Mouse (Mus musculus) right cerebral cortex, adult 18-20 months (tissue): ENCODE measurements around the gene Rapgef3.
A peak's percentile ranks its signal among the peaks of the same experiment; 100 is the strongest.

Source experiments
- DNase-seq: peaks from one replicate; pipeline ENCODE4 v3.0.0; 2022; ENCODE audit warnings: mixed read lengths

Rapgef3 gene

GRCm38 (mm10) chr15:97793386-97794153 lies 25.8 kb upstream of the Rapgef3 start:
- DNase-seq, result no peak

DNA sequence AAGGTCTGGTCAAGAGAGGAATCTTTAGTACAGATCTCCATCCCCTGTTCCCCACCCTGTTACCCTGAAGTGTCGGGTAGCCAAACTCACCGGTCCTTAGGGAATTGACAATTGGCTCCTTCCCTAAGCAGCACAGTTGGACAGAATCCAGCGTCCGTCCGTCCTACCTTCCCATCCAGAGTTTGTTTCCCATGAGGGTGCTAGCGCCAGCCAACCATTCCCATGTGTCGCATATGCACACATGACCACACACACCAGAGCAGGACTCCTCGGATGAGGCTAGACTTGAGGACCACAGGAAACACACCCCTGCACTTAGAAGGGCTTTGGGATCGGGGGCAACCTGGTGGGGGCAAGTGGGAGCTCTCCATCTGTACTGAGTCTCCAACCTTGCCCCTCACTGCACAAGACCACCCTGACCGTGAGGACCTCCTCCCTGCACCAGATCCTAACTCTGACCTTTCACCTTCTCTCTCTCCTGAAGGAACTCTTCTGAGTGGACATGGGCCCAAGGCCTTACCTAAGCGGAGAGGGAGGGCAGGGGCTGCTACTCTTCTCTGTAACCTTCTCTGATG lies 23.4 kb upstream of the Rapgef3 start:
- no peak for DNase-seq

DNA sequence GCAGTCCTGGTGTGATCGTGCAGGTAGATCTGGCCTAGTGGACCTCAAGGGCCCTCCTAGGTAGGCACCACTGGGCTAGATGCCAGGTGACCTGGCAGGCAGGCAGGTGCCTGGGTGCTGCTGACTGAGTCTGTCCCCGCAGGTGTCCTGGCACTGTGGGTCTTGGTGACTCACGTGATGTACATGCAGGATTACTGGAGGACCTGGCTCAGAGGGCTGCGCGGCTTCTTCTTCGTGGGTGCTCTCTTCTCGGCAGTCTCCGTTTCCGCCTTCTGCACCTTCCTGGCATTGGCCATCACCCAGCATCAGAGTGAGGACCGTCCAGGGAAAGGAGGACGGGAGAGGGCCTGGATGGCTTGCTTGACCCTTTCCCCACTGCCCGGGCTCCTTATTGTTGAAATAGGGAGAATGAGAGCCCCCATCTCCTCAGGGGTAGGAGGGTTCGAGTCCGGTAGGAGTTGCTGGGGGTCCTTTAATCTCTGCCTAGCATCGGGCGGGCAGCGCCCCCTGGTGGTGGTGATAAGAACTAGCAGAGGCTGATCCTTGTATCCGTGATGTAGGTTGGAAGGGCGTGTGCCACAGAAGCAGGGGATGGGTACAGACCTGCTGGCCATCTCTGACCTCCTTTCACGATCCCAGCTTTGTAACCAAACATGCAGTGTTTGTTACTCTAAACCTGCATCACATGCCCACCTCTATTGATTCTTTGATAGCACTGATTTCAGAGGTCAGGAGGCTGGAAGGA lies 22.2 kb upstream of the Rapgef3 start:
- DNase-seq, result peak; percentile 72

- peak; percentile 81 for DNase-seq
These were observed 21.0 kb upstream of the Rapgef3 start for GRCm38 (mm10) chr15:97788821-97789220.

GRCm38 (mm10) chr15:97787799-97788667 lies 20.3 kb upstream of the Rapgef3 start:
- DNase-seq, result peak; percentile 57

DNA sequence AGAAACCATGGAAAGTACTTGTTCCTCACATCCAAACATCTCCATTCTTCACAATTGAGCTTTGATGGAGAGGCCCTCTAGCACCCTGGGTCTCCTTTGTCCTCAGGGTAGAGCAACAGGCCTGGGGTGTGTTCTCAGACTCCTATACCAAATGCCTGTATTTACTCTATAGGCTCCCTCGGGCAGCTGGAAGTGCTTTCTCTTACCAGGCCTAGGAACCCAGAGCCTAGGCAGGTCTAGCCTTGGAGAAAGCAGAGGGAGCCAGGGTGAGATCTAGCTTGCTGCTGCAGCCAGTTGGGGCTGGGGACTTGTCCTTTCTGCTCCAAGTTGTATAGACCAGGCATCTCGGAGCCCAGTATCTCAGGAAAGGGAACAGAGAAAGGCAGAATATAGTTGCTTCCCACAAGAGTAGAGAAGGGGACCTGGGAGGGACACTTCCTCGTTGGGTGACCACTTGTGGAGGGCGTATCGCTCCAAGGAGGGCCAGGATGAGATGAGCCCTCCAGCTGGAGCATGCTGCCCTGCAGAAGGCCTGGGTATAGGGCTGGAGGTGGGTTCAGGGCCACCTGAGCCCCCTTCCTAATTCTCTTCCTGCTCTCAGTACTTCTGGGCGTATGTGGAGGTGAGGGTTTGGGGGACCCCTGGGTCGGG lies 19.5 kb upstream of the Rapgef3 start:
- no peak for DNase-seq

GRCm38 (mm10) chr15:97786412-97787112 lies 18.8 kb upstream of the Rapgef3 start:
- DNase-seq, result peak; percentile 59

DNA sequence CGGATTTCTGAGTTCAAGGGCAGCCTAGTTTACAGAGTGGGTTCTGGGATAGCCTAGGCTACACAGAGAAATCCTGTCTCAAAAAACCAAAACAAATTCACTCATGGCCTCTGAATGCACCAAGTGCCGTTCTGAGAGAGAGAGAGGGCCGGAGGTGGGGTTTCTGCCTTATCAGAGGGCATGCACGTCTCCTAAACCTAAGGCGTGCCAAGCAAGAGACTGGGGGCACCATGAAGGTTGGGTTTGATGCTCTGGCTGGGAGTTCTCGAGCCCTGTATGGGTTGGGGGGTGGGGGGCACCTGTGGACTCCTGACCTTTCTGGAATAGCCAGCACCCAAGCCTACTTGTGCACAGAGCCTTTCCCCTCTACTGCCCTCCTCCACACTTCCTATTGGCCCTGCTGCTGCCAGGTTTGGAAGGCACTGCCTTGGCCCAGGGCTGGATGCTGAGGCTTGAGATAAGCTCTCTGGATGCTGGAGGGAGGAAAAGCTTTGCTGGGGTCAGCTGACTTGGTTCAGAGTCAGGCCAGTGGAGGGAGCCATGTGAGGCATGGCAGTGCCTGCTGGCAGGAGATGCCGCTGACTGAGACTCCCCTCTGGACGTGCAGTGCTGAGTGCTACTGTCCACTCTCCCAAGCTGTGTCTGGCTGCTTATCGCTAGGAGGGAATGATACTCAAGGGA lies 18.1 kb upstream of the Rapgef3 start:
- DNase-seq, result peak; percentile 58

GRCm38 (mm10) chr15:97784561-97785161 lies 16.9 kb upstream of the Rapgef3 start:
- no peak for DNase-seq

DNA sequence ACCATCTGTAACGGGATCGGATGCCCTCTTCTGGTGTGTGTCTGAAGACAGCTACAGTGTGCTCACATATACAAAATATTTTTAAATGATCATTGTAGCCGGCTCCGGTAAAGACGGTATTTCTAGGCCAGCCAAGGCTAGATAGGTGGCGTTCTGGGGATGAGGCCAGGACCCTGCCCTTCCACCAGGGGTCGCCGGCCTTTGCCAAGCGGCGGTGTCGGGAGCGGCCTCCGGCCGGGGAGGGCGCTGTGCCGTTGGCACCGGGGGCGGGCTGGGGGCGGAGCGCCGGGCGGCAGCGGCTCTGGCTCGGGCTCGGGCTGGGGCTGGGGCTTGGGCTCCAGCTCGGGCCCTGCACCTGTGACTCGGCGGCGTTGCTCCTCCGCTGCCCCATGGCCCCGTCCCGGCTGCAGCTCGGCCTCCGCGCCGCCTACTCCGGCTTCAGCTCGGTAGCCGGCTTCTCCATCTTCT lies 16.4 kb upstream of the Rapgef3 start:
- peak; percentile 89 for DNase-seq

DNA sequence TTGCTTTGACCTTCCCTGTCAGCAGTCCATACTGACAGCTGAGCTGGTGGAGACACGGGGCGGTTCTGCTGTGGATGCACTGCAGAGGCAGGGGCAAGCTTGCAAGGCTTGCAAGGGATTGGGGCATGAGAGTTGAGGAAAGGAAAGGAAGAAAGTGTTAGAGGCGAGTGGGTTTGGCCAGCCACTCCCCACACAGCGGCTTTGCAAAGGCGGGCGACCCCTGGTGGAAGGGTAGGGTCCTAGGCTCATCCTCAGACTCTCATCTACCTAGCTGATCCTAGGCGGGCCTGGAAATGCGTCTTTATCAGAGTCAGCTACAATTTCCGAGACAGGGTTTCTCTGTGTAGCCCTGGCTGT lies 15.0 kb upstream of the Rapgef3 start:
- DNase-seq, result no peak

- DNase-seq, result no peak
These were observed 14.4 kb upstream of the Rapgef3 start for GRCm38 (mm10) chr15:97781961-97782748.

DNA sequence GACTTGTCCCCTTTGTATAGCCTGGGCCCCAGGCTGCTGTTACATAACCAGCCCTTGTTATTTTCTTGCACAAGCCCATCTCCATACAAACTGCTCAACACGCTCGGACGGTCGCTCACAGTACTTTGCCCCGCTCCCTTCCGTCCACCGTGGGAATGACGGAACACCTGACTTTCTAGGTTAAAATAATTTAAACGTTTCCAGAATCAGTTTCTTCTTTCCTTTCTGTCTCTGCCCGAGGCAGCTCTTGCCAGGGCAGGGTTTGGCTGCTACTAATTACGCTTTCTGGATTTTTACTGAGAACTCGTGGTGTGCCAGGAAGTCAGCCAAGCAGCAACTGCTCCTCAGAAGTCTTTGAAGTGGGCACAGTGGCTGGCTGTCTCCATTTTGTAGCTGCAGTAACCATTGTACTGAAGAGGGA lies 12.8 kb upstream of the Rapgef3 start:
- peak; percentile 51 for DNase-seq

GRCm38 (mm10) chr15:97779576-97779975 lies 11.8 kb upstream of the Rapgef3 start:
- DNase-seq, result no peak

GRCm38 (mm10) chr15:97778311-97779098 lies 10.7 kb upstream of the Rapgef3 start, which contains the start of gene Slc48a1:
TSS of gene Slc48a1 (plus strand) at chr15:97778520.
- DNase-seq, result no peak

GRCm38 (mm10) chr15:97776919-97777318 lies 9.1 kb upstream of the Rapgef3 start:
- no peak for DNase-seq

DNA sequence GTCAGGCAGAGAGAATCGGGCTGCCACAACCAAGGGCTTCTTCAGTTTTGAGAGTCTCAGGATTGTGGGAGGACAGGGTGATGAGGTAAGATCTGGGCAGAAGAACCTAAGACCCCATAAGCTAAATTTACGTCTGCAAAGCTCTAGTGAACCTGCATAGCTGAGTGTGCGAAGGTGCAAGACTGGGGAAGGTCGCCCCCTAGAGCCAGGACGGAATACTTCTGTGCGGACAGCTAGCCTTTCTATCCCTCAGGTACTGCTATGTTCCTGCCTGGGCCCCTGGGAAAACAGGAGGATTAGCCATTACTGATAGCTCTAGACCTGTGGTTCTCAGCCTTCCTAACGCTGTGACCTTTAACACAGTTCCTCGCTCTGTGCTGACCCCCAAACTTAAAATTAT lies 8.7 kb upstream of the Rapgef3 start:
- peak; percentile 75 for DNase-seq

DNA sequence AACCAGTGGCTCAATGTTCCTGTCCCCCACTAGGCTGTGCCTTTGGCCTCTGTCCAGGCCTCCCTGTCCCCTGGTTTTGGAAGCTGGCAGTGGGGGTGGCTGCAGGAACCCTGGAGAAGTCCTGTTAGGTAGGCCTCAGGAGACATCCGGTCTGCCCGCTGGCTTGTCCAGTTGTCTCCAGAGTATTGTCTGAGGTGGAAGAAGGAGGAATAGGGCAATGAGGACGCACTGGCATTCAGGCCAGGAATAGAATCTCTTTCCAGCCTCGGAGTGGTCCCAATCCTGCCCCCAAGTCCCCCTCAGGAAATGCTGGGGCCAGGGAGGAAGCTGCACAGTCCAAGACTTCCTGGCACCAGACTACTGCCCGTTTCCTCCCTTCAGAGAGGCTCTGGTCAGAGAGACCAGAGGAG lies 6.2 kb upstream of the Rapgef3 start:
- DNase-seq, result no peak

DNA sequence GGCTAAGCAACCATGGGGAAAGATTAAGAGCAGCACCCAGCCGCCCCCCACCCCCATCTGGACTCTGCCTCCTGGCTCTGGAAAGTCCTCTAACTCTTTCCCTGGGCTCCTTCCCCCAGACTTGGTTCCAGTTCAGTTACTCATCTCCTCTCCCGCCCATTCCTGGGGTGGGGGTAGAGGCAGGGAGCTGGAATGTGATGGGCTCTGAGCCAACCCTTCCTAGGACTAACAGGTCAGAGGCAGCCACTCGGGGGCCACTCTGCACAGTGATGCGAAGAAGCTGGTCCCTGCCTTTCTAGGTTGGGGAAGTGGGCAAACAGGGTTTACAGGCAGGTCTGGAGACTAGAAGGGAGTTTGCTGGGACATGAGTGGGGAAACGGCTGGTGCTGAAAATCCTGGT lies 5.3 kb upstream of the Rapgef3 start:
- no peak for DNase-seq
